Mouse (Mus musculus) liver, embryonic 11.5 days (tissue): ENCODE measurements around the gene Igfbp1. TPM values are rescaled to one million over a fixed set of nuclear protein-coding genes. Genes with fewer than 3 reads are reported as not detected.

Experiments used
- ATAC-seq: fragments of 200-750 bp; cut with Nextera tagmentation; replicated peaks from 2 replicates; pipeline ENCODE4 v1.8.0; 2017; ENCODE audit warnings: moderate number of reproducible peaks, mild to moderate bottlenecking, moderate TSS enrichment, moderate library complexity; ENCODE audit not compliant: low FRiP score
- DNase-seq: peaks from one replicate; pipeline ENCODE4 v3.0.0-alpha.2; 2017; ENCODE audit warnings: low spot score
- H3K27ac ChIP-seq: fragments of 300-500 bp; sonication (generic); 2 replicates; pipeline ENCODE4 v1.5.1; 2014; ENCODE audit warnings: mild to moderate bottlenecking, low read depth, low read length, control low read depth
- H3K27me3 ChIP-seq: fragments of 300-500 bp; sonication (generic); replicated peaks from 2 replicates; pipeline ENCODE4 v1.6.1; 2014; ENCODE audit warnings: low read length, mixed read lengths; ENCODE audit not compliant: control insufficient read depth, insufficient read depth
- H3K36me3 ChIP-seq: fragments of 300-500 bp; sonication (generic); 2 replicates; pipeline ENCODE4 v1.6.1; 2014; ENCODE audit warnings: mild to moderate bottlenecking, low read length, moderate library complexity, mixed read lengths; ENCODE audit not compliant: control insufficient read depth, insufficient read depth
- H3K4me1 ChIP-seq: fragments of 300-500 bp; sonication (generic); replicated peaks from 2 replicates; pipeline ENCODE4 v1.6.1; 2014; ENCODE audit warnings: low read length, mixed read lengths; ENCODE audit not compliant: control insufficient read depth, insufficient read depth
- H3K4me2 ChIP-seq: fragments of 300-500 bp; sonication (generic); 2 replicates; pipeline ENCODE4 v1.6.1; 2014; ENCODE audit warnings: mild to moderate bottlenecking, control low read depth, moderate library complexity
- H3K4me3 ChIP-seq: fragments of 300-500 bp; sonication (generic); 2 replicates; pipeline ENCODE4 v1.5.1; 2014; ENCODE audit warnings: low read depth, low read length, control low read depth
- H3K9ac ChIP-seq: fragments of 300-500 bp; sonication (generic); 2 replicates; pipeline ENCODE4 v1.6.1; 2014; ENCODE audit warnings: low read depth, low read length, control low read depth
- H3K9me3 ChIP-seq: fragments of 300-500 bp; sonication (generic); 2 replicates; pipeline ENCODE4 v1.6.1; 2016; ENCODE audit warnings: low read length, inconsistent platforms, mixed read lengths; ENCODE audit not compliant: control insufficient read depth
- WGBS: fragments of 180-500 bp; shearing (Covaris S2); extraction: QIAGEN DNeasy Blood & Tissue Kit; methylation state at CpG from one replicate; pipeline ENCODE4 v1.1.7; 2014; 5-methylcytosine and 5-hydroxymethylcytosine counted together
- polyA plus RNA-seq: library from polyadenylated mRNA; unstranded; fragments of >200 nt; fragmentation: Nextera tagmentation; extraction: Ambion mirVana; gene quantifications from 2 replicates; pipeline ENCODE4 v1.2.1, GENCODE M21; 2014

Gene Igfbp1
- polyA plus RNA-seq, 1 experiment from 2014 or later: 49.9 TPM

- H3K4me2 ChIP-seq: peak overlapping the region; percentile 48
- no peaks in the 10 kb centered on the region for H3K36me3 ChIP-seq
- H3K4me1 ChIP-seq: no peaks in the 10 kb centered on the region
- H3K27me3 ChIP-seq: no peaks in the 10 kb centered on the region
- peak overlapping the region; percentile 42 for H3K4me3 ChIP-seq
- H3K9ac ChIP-seq: 0 out of 2 replicates have a peak overlapping the region, but pooled peaks have one; percentile 16
- ATAC-seq: no peak
- peak overlapping the region; percentile 8; the same call in 1 of the 2 replicates for H3K27ac ChIP-seq
- DNase-seq: no peak
- WGBS: 62% methylated on average over 10 of the region's 10 CpGs
- peaks cover 4% of the 10 kb centered on the region; the same call in 1 of the 2 replicates for H3K9me3 ChIP-seq
Observed at GRCm38 (mm10) chr11:7198481-7199256, 1.1 kb downstream of the Igfbp1 start.

GRCm38 (mm10) chr11:7199736-7200392 is 2.3 kb downstream of the Igfbp1 start:
- Histone ChIP-seq H3K27ac (no peak overlapping the region), H3K9ac (no peak overlapping the region), H3K4me1 (no peaks in the 10 kb centered on the region), H3K36me3 (no peaks in the 10 kb centered on the region), H3K9me3 (peaks cover 3% of the 10 kb centered on the region; the same call in 1 of the 2 replicates), H3K4me2 (peak overlapping the region; percentile 48), H3K4me3 (no peak overlapping the region), H3K27me3 (no peaks in the 10 kb centered on the region)
- ATAC-seq (no peak), DNase-seq (no peak)
- 45% methylated on average over 14 of the region's 14 CpGs for WGBS

DNA sequence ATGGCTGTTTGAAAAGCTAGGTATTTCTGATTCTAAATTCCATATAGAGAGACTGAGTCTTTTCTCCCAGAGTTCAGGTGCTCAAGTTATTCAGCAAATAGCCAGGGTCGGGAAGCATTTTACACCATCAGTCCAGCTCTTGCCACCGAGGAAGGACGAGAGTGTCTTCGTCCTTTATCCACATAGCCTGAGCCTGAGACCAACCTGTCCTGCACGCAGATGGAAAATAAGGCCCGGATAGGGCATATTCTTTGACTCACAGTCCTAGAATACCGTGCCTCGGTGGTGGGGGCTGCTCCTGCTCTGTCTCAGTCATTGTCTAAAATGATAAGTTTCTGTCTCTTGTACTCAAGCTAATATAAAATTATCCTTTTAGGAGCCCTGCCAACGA is 2.8 kb downstream of the Igfbp1 start:
- no peaks in the 10 kb centered on the region for H3K9me3 ChIP-seq
- H3K27me3 ChIP-seq: no peaks in the 10 kb centered on the region
- ATAC-seq (no peak), DNase-seq (no peak)
- 71% methylated on average over 9 of the region's 9 CpGs for WGBS
- no peak overlapping the region for H3K9ac ChIP-seq
- H3K4me3 ChIP-seq: no peak overlapping the region
- no peak overlapping the region for H3K4me2 ChIP-seq
- no peaks in the 10 kb centered on the region for H3K4me1 ChIP-seq
- no peak overlapping the region for H3K27ac ChIP-seq
- H3K36me3 ChIP-seq: no peaks in the 10 kb centered on the region

DNA sequence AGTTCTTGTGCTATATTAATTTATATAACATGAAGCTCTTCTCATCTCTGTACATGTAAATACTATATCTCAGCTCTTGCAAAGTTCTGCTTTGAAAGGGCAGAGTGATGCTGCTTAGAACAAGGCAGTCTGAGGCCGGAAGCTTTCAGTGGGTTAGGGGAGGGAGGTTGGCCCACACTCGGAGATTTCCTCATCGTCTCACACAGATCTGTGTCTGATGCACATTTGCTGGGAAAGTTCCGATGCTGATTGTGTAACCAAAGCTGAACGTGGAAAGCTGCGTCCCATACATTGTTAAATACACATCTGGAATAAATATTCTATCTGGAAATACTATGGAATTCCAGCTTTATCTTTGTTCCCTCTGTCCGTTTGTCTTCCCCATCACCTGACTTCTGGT is 4.6 kb downstream of the Igfbp1 start:
- WGBS: 66% methylated on average over 7 of the region's 7 CpGs
- no peak for ATAC-seq
- no peaks in the 10 kb centered on the region for H3K27me3 ChIP-seq

DNA sequence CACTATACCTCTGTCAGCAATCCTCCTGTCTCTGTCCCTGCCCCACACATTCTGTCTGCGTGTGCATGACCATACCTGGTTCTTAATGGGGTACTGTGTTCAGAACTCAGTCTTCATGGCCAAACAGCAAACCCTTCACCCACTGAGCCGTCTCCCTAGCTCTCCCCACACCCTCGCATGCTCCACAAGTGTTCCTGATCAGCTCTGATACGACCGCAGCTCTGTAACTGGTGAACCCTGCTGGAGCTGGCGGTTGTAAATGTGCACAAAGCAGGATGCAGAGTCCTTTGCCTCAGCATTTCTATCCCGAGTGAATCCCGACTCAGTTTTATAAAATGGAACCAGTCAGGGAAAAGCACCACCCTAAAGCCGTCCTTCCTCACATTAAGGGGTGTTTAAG is 6.3 kb downstream of the Igfbp1 start:
- Histone ChIP-seq H3K9me3 (no peaks in the 10 kb centered on the region), H3K9ac (no peak overlapping the region), H3K4me3 (no peak overlapping the region), H3K4me2 (no peak overlapping the region), H3K4me1 (no peaks in the 10 kb centered on the region), H3K27me3 (no peaks in the 10 kb centered on the region), H3K27ac (no peak overlapping the region), H3K36me3 (no peaks in the 10 kb centered on the region)
- no peak for ATAC-seq
- no peak for DNase-seq
- 77% methylated on average over 9 of the region's 9 CpGs for WGBS

More for the DNA sequence above, 4.6 kb downstream of the Igfbp1 start:
- no peak overlapping the region for H3K9ac ChIP-seq
- H3K4me1 ChIP-seq: no peaks in the 10 kb centered on the region
- no peaks in the 10 kb centered on the region for H3K36me3 ChIP-seq
- no peak overlapping the region for H3K4me2 ChIP-seq
- no peaks in the 10 kb centered on the region for H3K9me3 ChIP-seq
- H3K4me3 ChIP-seq: no peak overlapping the region
- no peak overlapping the region for H3K27ac ChIP-seq
- DNase-seq: no peak

- WGBS: 16% methylated on average over 6 of the region's 6 CpGs
- DNase-seq: no peak
- no peaks in the 10 kb centered on the region for H3K9me3 ChIP-seq
- no peak overlapping the region for H3K27ac ChIP-seq
- no peaks in the 10 kb centered on the region for H3K36me3 ChIP-seq
- H3K4me3 ChIP-seq: no peak overlapping the region
- peak; percentile 42; the same call in 1 of the 2 replicates for ATAC-seq
- H3K9ac ChIP-seq: no peak overlapping the region
- H3K4me2 ChIP-seq: no peak overlapping the region
- no peaks in the 10 kb centered on the region for H3K4me1 ChIP-seq
- H3K27me3 ChIP-seq: peaks cover 38% of the 10 kb centered on the region
Observed at GRCm38 (mm10) chr11:7210343-7210742, 12.8 kb downstream of the Igfbp1 start.

DNA sequence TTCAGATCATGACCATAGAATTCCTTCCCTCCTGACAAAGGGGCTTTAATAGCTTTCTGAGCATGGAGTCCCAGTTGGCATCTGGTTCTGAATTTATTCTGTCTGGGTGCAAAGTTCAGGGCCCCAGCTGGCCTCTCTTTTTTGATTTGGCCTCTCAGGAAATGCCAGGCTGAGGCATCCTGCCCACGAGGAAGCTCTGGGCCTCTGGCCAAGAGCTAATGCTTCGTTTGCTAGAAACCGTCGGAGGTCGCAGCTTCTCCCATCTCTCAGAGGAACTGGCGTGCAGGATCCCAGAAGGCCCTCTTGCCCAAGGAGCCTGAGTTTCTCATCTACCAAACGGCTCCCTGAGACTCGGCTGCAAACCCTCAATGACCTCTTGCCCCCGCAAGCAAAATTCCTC is 13.6 kb downstream of the Igfbp1 start:
- no peaks in the 10 kb centered on the region for H3K9me3 ChIP-seq
- peak overlapping the region; percentile 3; the same call in 1 of the 2 replicates for H3K4me3 ChIP-seq
- no peak for DNase-seq
- peaks cover 38% of the 10 kb centered on the region for H3K27me3 ChIP-seq
- peak overlapping the region; percentile 17 for H3K4me2 ChIP-seq
- ATAC-seq: no peak
- H3K4me1 ChIP-seq: no peaks in the 10 kb centered on the region
- 30% methylated on average over 9 of the region's 9 CpGs for WGBS
- H3K27ac ChIP-seq: no peak overlapping the region
- H3K9ac ChIP-seq: no peak overlapping the region
- H3K36me3 ChIP-seq: no peaks in the 10 kb centered on the region

- no peak for DNase-seq
- Histone ChIP-seq H3K27ac (no peak overlapping the region), H3K36me3 (no peaks in the 10 kb centered on the region), H3K4me2 (peak overlapping the region; percentile 45), H3K9ac (no peak overlapping the region), H3K27me3 (peaks cover 38% of the 10 kb centered on the region), H3K9me3 (no peaks in the 10 kb centered on the region), H3K4me1 (no peaks in the 10 kb centered on the region), H3K4me3 (peak overlapping the region; percentile 57)
- ATAC-seq: no peak
- 24% methylated on average over 17 of the region's 17 CpGs for WGBS
Observed at GRCm38 (mm10) chr11:7212126-7212798, 14.7 kb downstream of the Igfbp1 start.
